ENCODE assay signal across 16 mouse cellular contexts in genomic region chr10:60892730-60893129, GRCm38 (mm10).
DNase-seq lines count a peak whose midpoint lies in the region; ATAC-seq and TF ChIP-seq lines count a peak whose summit lies in the region.
"Had no signal": no experiment of that assay in that cellular context is flagged by ENCODE, and none has a peak within 500 bp of the region (broad histone marks: within the 10 kb centered on the region; RNA-seq: fewer than 3 reads in every experiment).

No protein-coding gene starts in this region.

- DNase-seq in hindbrain, embryonic 10.5 days (ENCODE audit: low spot score) = no peak
- peak; percentile 53 for DNase-seq in kidney, postnatal 14 days
- DNase-seq in midbrain, embryonic 14.5 days = no peak
- no peak for DNase-seq in left cerebral cortex, adult 2 months (ENCODE audit: extremely low spot score in 1 of 2, low spot score in 2 of 2)
- no peak for DNase-seq in adrenal gland, postnatal 10 days
- DNase-seq: cerebellum, postnatal 14 days; heart, adult 18-20 months; layer of hippocampus, postnatal 36 days; right cerebral cortex, adult 18-20 months had no signal

- H3K4me1 ChIP-seq in hindbrain, embryonic 13.5 days (replicated peaks) = peaks cover 35% of the 10 kb centered on the region
- H3K4me1 ChIP-seq in hindbrain, embryonic 10.5 days (replicated peaks) = peaks cover 27% of the 10 kb centered on the region
- peaks cover 24% of the 10 kb centered on the region for H3K4me1 ChIP-seq in forebrain, embryonic 16.5 days (replicated peaks; ENCODE audit: control insufficient read depth, insufficient read depth, low read length)
- peaks cover 15% of the 10 kb centered on the region for H3K4me1 ChIP-seq in midbrain, embryonic 14.5 days (ENCODE audit: control insufficient read depth, insufficient read depth, low read length)
- no peaks in the 10 kb centered on the region for H3K4me1 ChIP-seq in intestine, embryonic 16.5 days (ENCODE audit: control insufficient read depth, insufficient read depth, low read length)

- no peak for ATAC-seq in hindbrain, embryonic 13.5 days (ENCODE audit: low FRiP score)
- no peak for ATAC-seq in forebrain, embryonic 16.5 days
- no peak for ATAC-seq in midbrain, embryonic 14.5 days (ENCODE audit: low FRiP score, low TSS enrichment)
- no peak for ATAC-seq in intestine, embryonic 16.5 days

- no peak overlapping the region for H3K4me3 ChIP-seq in hindbrain, embryonic 13.5 days
- H3K4me3 ChIP-seq in hindbrain, embryonic 10.5 days = no peak overlapping the region
- H3K4me3 ChIP-seq in forebrain, embryonic 16.5 days (replicated peaks; ENCODE audit: low read length) = no peak overlapping the region
- H3K4me3 ChIP-seq in midbrain, embryonic 14.5 days (replicated peaks; ENCODE audit: low read depth, low read length) = no peak overlapping the region
- H3K4me3 ChIP-seq in left cerebral cortex, adult 2 months = no peak overlapping the region
- no peak overlapping the region for H3K4me3 ChIP-seq in intestine, embryonic 16.5 days (ENCODE audit: low read length)
- H3K4me3 ChIP-seq: embryonic facial prominence, embryonic 13.5 days; limb, embryonic 13.5 days; neural tube, embryonic 12.5 days had no signal

- 62% methylated on average over 4 of the region's 4 CpGs for WGBS in hindbrain, embryonic 13.5 days
- 63% methylated on average over 4 of the region's 4 CpGs for WGBS in hindbrain, embryonic 10.5 days
- 46% methylated on average over 4 of the region's 4 CpGs for WGBS in forebrain, embryonic 16.5 days
- WGBS in midbrain, embryonic 14.5 days = 42% methylated on average over 4 of the region's 4 CpGs
- 39% methylated on average over 4 of the region's 4 CpGs for WGBS in intestine, embryonic 16.5 days

- H3K4me2 ChIP-seq in hindbrain, embryonic 13.5 days = 0 out of 2 replicates have a peak overlapping the region, but pooled peaks have one; percentile 30
- no peak overlapping the region for H3K4me2 ChIP-seq in forebrain, embryonic 16.5 days (ENCODE audit: low read length)
- H3K4me2 ChIP-seq in midbrain, embryonic 14.5 days (ENCODE audit: low read length) = no peak overlapping the region; the same call in 1 of the 2 replicates
- no peak overlapping the region for H3K4me2 ChIP-seq in intestine, embryonic 16.5 days (ENCODE audit: low read depth, low read length)
- H3K4me2 ChIP-seq: embryonic facial prominence, embryonic 13.5 days; limb, embryonic 13.5 days had no signal

- TF ChIP-seq CTCF in left cerebral cortex, adult 2 months (IDR thresholded peaks at IDR 0.05) = no peak

- H3K36me3 ChIP-seq in hindbrain, embryonic 13.5 days = no peaks in the 10 kb centered on the region
- H3K36me3 ChIP-seq in hindbrain, embryonic 10.5 days = no peaks in the 10 kb centered on the region
- H3K36me3 ChIP-seq in forebrain, embryonic 16.5 days (ENCODE audit: control insufficient read depth, insufficient read depth) = no peaks in the 10 kb centered on the region
- no peaks in the 10 kb centered on the region for H3K36me3 ChIP-seq in midbrain, embryonic 14.5 days (ENCODE audit: control insufficient read depth, insufficient read depth, low read length)
- H3K36me3 ChIP-seq in intestine, embryonic 16.5 days (ENCODE audit: control insufficient read depth, insufficient read depth, low read length) = no peaks in the 10 kb centered on the region
- H3K36me3 ChIP-seq: embryonic facial prominence, embryonic 13.5 days; limb, embryonic 13.5 days; neural tube, embryonic 12.5 days had no signal

- H3K9me3 ChIP-seq in hindbrain, embryonic 13.5 days = no peaks in the 10 kb centered on the region
- no peaks in the 10 kb centered on the region for H3K9me3 ChIP-seq in hindbrain, embryonic 10.5 days
- H3K9me3 ChIP-seq in forebrain, embryonic 16.5 days (ENCODE audit: control insufficient read depth, low read length) = no peaks in the 10 kb centered on the region
- no peaks in the 10 kb centered on the region for H3K9me3 ChIP-seq in midbrain, embryonic 14.5 days (ENCODE audit: control insufficient read depth, low read length)
- H3K9me3 ChIP-seq in intestine, embryonic 16.5 days (ENCODE audit: control insufficient read depth, low read length) = no peaks in the 10 kb centered on the region
- H3K9me3 ChIP-seq: embryonic facial prominence, embryonic 13.5 days; limb, embryonic 13.5 days; neural tube, embryonic 12.5 days had no signal

- intact Hi-C loops in left cerebral cortex, adult 2 months (cut with DNase I) = no loop called here

- peak overlapping the region; percentile 64 for H3K27ac ChIP-seq in hindbrain, embryonic 13.5 days
- no peak overlapping the region for H3K27ac ChIP-seq in hindbrain, embryonic 10.5 days
- H3K27ac ChIP-seq in forebrain, embryonic 16.5 days (ENCODE audit: low read length) = peak overlapping the region; percentile 15; the same call in 1 of the 2 replicates
- H3K27ac ChIP-seq in midbrain, embryonic 14.5 days (replicated peaks; ENCODE audit: low read depth, low read length) = peak overlapping the region; percentile 66
- no peak overlapping the region for H3K27ac ChIP-seq in left cerebral cortex, adult 2 months
- H3K27ac ChIP-seq in intestine, embryonic 16.5 days (ENCODE audit: low read length) = no peak overlapping the region
- H3K27ac ChIP-seq: embryonic facial prominence, embryonic 13.5 days; hindbrain, embryonic 14.5 days; limb, embryonic 13.5 days; neural tube, embryonic 12.5 days had no signal

- no peak overlapping the region for H3K9ac ChIP-seq in hindbrain, embryonic 13.5 days
- H3K9ac ChIP-seq in forebrain, embryonic 16.5 days (replicated peaks; ENCODE audit: low read depth, low read length) = no peak overlapping the region
- no peak overlapping the region for H3K9ac ChIP-seq in midbrain, embryonic 14.5 days (replicated peaks; ENCODE audit: low read length)
- no peak overlapping the region for H3K9ac ChIP-seq in intestine, embryonic 16.5 days (ENCODE audit: low read depth, low read length)
- H3K9ac ChIP-seq: embryonic facial prominence, embryonic 13.5 days; hindbrain, embryonic 14.5 days; limb, embryonic 13.5 days; neural tube, embryonic 12.5 days had no signal

- H3K27me3 ChIP-seq in hindbrain, embryonic 13.5 days = peaks cover 14% of the 10 kb centered on the region; the same call in 1 of the 2 replicates
- H3K27me3 ChIP-seq in hindbrain, embryonic 10.5 days (ENCODE audit: insufficient read depth, poor library complexity, severe bottlenecking) = peaks cover 49% of the 10 kb centered on the region
- H3K27me3 ChIP-seq in forebrain, embryonic 16.5 days (replicated peaks; ENCODE audit: control insufficient read depth, insufficient read depth, low read length) = no peaks in the 10 kb centered on the region
- no peaks in the 10 kb centered on the region for H3K27me3 ChIP-seq in midbrain, embryonic 14.5 days (ENCODE audit: control insufficient read depth, insufficient read depth, low read length)
- no peaks in the 10 kb centered on the region for H3K27me3 ChIP-seq in intestine, embryonic 16.5 days (replicated peaks; ENCODE audit: control insufficient read depth, insufficient read depth, low read length)
- H3K27me3 ChIP-seq: embryonic facial prominence, embryonic 13.5 days; limb, embryonic 13.5 days; neural tube, embryonic 12.5 days had no signal

Comparison
In these comparisons a context has a peak if more than half of its experiments do, and no peak if none do; other contexts are left out.
1. H3K27ac ChIP-seq: peak in hindbrain, embryonic 13.5 days (single experiment), forebrain, embryonic 16.5 days (single experiment) and midbrain, embryonic 14.5 days (single experiment); none in hindbrain, embryonic 10.5 days (single experiment), left cerebral cortex, adult 2 months (single experiment) and intestine, embryonic 16.5 days (single experiment).